Mouse (Mus musculus) adrenal gland, adult 10 weeks (tissue): ENCODE measurements around the gene Lipa. TPM values are rescaled to one million over a fixed set of nuclear protein-coding genes. Genes with fewer than 3 reads are reported as not detected.

Source experiments
- polyA plus RNA-seq: library from polyadenylated mRNA; stranded (reverse); fragments of 350-450 nt; fragmentation: Illumina TruSeq; extraction: RNeasy Lipid Tissue Mini Kit (QIAGEN cat#74804); gene quantifications from one replicate; pipeline ENCODE4 v1.2.3, GENCODE M21; 2014; ENCODE audit warnings: low read depth, low replicate concordance

Lipa gene
- 526 TPM for polyA plus RNA-seq

GRCm38 (mm10) chr19:34526941-34527682 lies at the start of gene Lipa:
TSS of gene Lipa (minus strand) at chr19:34527474.

DNA sequence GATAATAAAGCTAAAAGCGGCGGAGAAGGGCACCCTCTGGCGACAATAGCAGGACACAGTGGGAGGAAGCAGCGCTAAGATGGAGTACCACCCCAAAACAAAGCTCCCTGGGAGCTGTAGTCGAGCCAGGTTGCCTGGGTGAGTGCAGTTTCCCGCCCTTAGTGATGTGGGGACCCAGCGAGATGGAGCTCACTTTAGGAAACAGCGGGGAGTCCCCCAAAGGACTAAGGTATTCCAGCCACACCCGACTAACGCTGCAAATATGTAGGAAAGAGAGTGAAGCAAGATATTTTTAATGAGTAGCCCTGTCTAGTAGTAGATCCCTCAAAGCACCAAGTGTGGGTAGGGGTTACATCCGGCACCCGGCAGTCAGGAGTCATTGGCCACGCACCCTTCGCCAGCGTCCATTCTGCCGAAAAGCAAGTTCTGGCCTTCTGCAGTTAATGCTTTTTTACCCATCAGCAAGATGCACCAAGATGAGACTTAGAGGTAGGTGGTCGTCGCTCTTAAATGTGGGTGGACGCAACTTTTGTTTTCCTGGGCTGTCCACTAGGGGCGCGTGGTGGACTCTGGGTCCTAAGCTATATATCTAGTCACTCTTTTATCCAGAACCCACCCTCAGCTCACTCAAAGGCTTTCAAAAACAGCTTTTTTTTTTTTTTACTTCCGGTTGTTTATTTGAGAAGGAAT lies 23.4 kb upstream of the Lipa start, which contains the start of gene Ifit2:
Gene Ifit2 (plus strand): TSS at position 161 of the 690 bp plus-strand sequence.

DNA sequence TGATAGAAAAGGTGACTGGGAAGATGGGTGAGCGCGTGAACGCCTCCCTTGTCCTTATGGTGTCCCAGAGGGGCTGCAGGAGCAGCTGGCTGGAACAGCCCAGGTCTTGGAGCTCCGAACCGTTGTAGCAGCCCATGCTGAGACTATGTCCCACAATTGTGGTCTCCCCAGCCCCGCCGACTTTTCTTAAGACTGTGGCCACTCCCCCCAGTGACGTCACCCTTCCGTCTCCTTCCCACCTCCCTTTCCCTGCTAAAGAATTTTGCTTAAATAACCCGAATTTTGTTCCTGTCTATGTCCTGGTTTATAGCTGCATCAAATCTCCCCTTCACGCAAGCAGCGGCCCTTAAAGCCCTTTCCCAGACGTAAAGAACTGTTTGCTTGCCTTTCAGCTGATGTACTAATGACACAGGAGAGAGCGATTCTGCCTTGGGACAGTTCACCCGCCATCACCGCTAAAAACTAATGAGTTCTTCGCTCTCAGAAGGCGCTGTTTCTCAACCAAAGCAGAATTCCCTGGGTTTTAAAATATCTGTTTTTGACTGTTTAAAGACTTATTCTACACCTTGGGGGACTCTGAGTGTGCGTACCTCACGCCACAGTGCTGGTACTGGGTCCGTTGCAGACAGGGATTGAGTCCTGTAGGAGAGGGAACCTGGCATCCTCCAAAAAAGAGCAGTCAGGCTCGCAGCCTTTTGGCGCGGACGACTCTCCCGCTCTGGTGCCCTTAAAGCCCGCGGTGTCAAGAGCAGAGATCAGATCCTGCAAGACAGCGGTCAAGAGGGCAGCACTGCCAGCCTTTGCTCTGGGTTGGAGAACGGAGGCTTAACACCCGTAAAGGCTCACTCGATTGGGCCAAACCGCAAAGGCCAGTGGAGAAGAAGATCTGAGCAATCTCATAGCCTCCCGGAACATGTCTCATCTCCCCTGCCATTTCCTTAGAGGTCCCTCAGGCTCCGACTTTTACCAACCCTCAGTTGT lies 52.0 kb downstream of the Lipa start, which contains the start of gene Ch25h:
Gene Ch25h (minus strand): TSS at position 174 of the 981 bp plus-strand sequence.

Other genes starting within 250 kb of the Lipa start
- 29.7 TPM for gene Fas, start 236.8 kb downstream of the Lipa start, polyA plus RNA-seq
- 1.3 TPM for gene Ch25h, start 52.3 kb downstream of the Lipa start, polyA plus RNA-seq
- gene Ifit2, start 23.2 kb upstream of the Lipa start, polyA plus RNA-seq: 23.2 TPM
- 18.7 TPM for gene Ifit3, start 56.1 kb upstream of the Lipa start, polyA plus RNA-seq
- 7.5 TPM for gene Ifit1bl1, start 74.5 kb upstream of the Lipa start, polyA plus RNA-seq
- 9.3 TPM for gene Ifit3b, start 80.5 kb upstream of the Lipa start, polyA plus RNA-seq
- gene Ifit1bl2, start 113.3 kb upstream of the Lipa start, polyA plus RNA-seq: 2.6 TPM
- gene Ifit1, start 113.4 kb upstream of the Lipa start, polyA plus RNA-seq: 27.5 TPM
- 1.0 TPM for gene Slc16a12, start 219.8 kb upstream of the Lipa start, polyA plus RNA-seq